Mouse (Mus musculus) central nervous system, embryonic 11.5 days (tissue): Measurements from ENCODE around the gene Gosr2. TPM values are rescaled to one million over a fixed set of nuclear protein-coding genes. Genes with fewer than 3 reads are reported as not detected.

ENCODE experiments used
- polyA plus RNA-seq: library from polyadenylated mRNA; depleted of rRNA; stranded (reverse); fragments of >200 nt; gene quantifications from 2 replicates; pipeline ENCODE4 v1.2.3, GENCODE M21; 2012; rRNA removed

Gosr2 gene
- polyA plus RNA-seq, result 58.0 and 91.0 TPM in 2 replicates

DNA sequence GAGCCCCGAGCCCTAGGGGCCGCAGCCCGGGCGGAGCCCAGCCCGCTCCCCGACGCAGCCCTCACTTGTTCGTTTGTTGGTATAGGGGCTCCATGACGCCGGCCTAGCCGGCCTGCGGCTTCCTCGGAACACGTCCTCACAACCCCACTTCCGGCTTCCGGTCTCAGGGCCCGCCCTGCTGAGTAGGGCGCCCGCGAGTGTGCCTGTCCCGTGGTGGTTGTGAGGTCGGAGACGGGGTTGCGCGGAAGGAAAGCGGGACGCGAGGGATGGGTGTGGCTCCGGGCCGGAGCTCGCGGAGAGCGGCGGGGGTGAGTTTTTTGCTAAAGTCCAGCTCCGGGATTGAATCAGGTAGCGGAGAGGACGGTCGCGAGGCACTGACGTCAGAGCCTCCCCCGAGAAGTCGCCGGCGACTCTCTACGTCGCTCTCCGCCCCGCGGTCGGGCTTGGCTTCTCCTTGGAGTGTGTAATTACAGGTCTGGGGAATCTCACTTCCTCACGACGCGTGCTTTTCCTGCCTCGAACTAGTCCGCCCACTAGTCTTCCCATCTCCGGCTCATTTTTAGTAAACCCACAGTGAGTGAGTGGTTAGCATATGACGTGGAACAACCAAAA lies at the start of gene Gosr2:
Gosr2 (minus strand) TSS at position 334 of the 612 bp plus-strand sequence.

DNA sequence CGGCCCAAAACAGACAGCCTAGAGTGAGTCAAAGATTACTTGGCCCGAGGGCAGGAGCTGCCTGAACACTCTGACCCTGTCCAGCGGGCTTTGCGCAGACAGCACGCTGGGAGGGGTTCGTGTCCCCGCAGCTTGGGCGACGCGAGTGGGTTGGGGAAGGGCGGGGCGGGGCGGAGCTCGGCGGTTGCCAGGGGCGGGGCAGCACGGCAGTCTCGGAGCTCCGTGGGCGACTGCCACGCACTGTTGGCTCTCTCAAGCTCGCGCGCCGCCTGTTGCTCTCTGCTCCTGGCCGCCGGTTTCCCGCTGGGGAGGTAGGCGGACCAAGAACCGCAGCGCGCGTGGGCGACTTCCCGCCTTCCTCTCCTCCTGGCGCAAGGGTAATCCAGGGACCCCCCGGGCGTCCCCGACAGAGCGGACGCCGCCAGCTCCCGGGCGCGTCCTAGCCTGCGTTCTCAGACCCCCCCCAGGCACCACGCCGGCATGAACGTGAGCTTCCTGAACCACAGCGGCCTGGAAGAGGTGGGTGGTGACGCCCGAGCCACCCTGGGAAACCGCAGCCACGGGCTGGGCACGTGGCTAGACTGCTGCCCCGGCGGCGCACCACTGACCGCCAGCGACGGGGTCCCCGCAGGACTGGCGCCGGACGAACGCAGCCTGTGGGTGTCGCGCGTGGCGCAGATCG lies 48.3 kb downstream of the Gosr2 start, which contains the start of gene Rprml:
Rprml (plus strand) TSS at position 270 of the 682 bp plus-strand sequence.

DNA sequence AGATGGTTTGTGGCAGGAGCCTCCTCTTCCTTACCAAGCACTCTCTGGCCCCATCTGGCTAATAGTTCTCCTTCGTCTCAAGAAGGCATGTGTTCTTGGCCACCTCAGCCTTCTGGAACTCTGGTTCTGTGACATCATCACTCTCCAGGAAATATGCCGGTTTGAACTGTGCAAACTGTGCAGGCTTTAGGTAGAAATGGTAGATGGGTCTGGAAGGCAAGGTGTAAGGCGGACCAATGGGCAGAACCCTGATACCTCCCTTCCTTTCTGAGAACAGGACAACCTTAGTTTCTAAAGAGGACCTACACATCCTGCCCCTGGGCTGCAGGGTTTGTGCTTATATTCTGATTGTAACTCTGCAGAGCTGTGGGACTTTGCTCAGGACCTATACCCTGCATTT lies 58.9 kb downstream of the Gosr2 start, which contains the start of gene Lyzl6:
Lyzl6 (minus strand) TSS at position 101 of the 400 bp plus-strand sequence.

Other genes with a start within 250 kb of the Gosr2 start
- gene Lrrc37a, start 193.3 kb downstream of the Gosr2 start, polyA plus RNA-seq, result not detected in 2 replicates
- gene Gm884, start 76.8 kb downstream of the Gosr2 start, polyA plus RNA-seq, result not detected in 2 replicates
- not detected in 2 replicates for gene Lyzl6, start 59.0 kb downstream of the Gosr2 start, polyA plus RNA-seq
- gene Rprml, start 48.3 kb downstream of the Gosr2 start, polyA plus RNA-seq, result not detected in 2 replicates
- 0.60 and 0.82 TPM in 2 replicates for gene Wnt9b, start 51.9 kb upstream of the Gosr2 start, polyA plus RNA-seq
- gene Wnt3, start 76.3 kb upstream of the Gosr2 start, polyA plus RNA-seq, result 5.7 and 9.6 TPM in 2 replicates